In the genomic region with DNA sequence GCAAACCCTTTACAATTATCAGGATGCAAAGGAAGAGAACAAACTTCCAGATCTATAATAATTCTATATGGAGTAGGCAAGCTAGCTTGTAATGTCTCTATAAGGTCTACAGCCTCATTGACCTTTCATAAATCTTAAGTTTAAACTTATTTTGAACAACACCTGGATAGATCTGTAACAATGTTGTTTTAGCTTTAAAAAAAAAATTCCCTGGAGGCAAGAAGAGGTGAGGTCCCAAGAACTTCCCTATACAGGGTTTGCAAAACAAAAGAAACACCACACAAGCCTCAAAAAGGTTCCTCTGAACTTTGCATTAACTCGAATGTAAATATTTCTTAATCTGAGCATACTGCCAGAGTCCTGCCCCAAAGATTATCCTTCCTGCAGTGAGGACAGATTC, we compare ENCODE assay signal across 27 mouse cellular contexts.
"Had no signal": no experiment of that assay in that cellular context is flagged by ENCODE, and none has a peak within 500 bp of the region (broad histone marks: within the 10 kb centered on the region; RNA-seq: fewer than 3 reads in every experiment).

No protein-coding gene starts in this region.

- H3K27ac ChIP-seq: embryonic facial prominence, embryonic 10.5 days; embryonic facial prominence, embryonic 12.5 days; embryonic facial prominence, embryonic 13.5 days; embryonic facial prominence, embryonic 15.5 days; forebrain, embryonic 10.5 days; forebrain, embryonic 12.5 days; forebrain, embryonic 13.5 days; forebrain, embryonic 15.5 days; gastrocnemius, adult 2 months; heart, adult 2 months; heart, embryonic 10.5 days had no signal

- H3K27me3 ChIP-seq: embryonic facial prominence, embryonic 12.5 days; embryonic facial prominence, embryonic 13.5 days; embryonic facial prominence, embryonic 15.5 days; forebrain, embryonic 12.5 days; forebrain, embryonic 13.5 days; forebrain, embryonic 15.5 days had no signal

- H3K4me3 ChIP-seq: embryonic facial prominence, embryonic 10.5 days; embryonic facial prominence, embryonic 12.5 days; embryonic facial prominence, embryonic 13.5 days; embryonic facial prominence, embryonic 15.5 days; erythroblast, embryonic 14.5 days; forebrain, embryonic 10.5 days; forebrain, embryonic 12.5 days; forebrain, embryonic 13.5 days; forebrain, embryonic 15.5 days; gastrocnemius, adult 2 months; heart, adult 2 months; heart, embryonic 10.5 days had no signal

- H3K36me3 ChIP-seq: embryonic facial prominence, embryonic 10.5 days; embryonic facial prominence, embryonic 12.5 days; embryonic facial prominence, embryonic 13.5 days; embryonic facial prominence, embryonic 15.5 days; forebrain, embryonic 10.5 days; forebrain, embryonic 12.5 days; forebrain, embryonic 15.5 days; heart, embryonic 10.5 days had no signal

- H3K9ac ChIP-seq: embryonic facial prominence, embryonic 12.5 days; embryonic facial prominence, embryonic 13.5 days; embryonic facial prominence, embryonic 15.5 days; forebrain, embryonic 12.5 days; forebrain, embryonic 13.5 days; forebrain, embryonic 15.5 days; forebrain, postnatal 0 days had no signal

- H3K9me3 ChIP-seq: embryonic facial prominence, embryonic 10.5 days; embryonic facial prominence, embryonic 12.5 days; embryonic facial prominence, embryonic 13.5 days; embryonic facial prominence, embryonic 15.5 days; forebrain, embryonic 10.5 days; forebrain, embryonic 12.5 days; forebrain, embryonic 13.5 days; forebrain, embryonic 15.5 days; heart, embryonic 10.5 days had no signal

- H3K4me2 ChIP-seq: embryonic facial prominence, embryonic 12.5 days; embryonic facial prominence, embryonic 13.5 days; embryonic facial prominence, embryonic 15.5 days; forebrain, embryonic 12.5 days; forebrain, embryonic 13.5 days; forebrain, embryonic 15.5 days had no signal

- DNase-seq: cerebellum, adult 9-11 months; cerebellum, postnatal 10 days; cerebellum, postnatal 14 days; cerebellum, postnatal 25 days; cerebellum, postnatal 36 days; embryo, embryonic 11 days; forebrain, postnatal 0 days; gastrocnemius, adult 2 months; gastrocnemius, postnatal 10 days; gastrocnemius, postnatal 14 days; gastrocnemius, postnatal 25 days; gastrocnemius, postnatal 36 days; heart, adult 11 months; heart, adult 18-20 months; heart, adult 2 months had no signal

- ATAC-seq: forebrain, embryonic 13.5 days; forebrain, embryonic 14.5 days; forebrain, embryonic 15.5 days; forebrain, embryonic 16.5 days; forebrain, postnatal 0 days had no signal

- H3K4me1 ChIP-seq: embryonic facial prominence, embryonic 10.5 days; embryonic facial prominence, embryonic 12.5 days; embryonic facial prominence, embryonic 13.5 days; embryonic facial prominence, embryonic 15.5 days; forebrain, embryonic 10.5 days; forebrain, embryonic 12.5 days; forebrain, embryonic 13.5 days; forebrain, embryonic 15.5 days; heart, embryonic 10.5 days had no signal
